25 mouse cellular contexts compared by ENCODE assay signal in the genomic region with DNA sequence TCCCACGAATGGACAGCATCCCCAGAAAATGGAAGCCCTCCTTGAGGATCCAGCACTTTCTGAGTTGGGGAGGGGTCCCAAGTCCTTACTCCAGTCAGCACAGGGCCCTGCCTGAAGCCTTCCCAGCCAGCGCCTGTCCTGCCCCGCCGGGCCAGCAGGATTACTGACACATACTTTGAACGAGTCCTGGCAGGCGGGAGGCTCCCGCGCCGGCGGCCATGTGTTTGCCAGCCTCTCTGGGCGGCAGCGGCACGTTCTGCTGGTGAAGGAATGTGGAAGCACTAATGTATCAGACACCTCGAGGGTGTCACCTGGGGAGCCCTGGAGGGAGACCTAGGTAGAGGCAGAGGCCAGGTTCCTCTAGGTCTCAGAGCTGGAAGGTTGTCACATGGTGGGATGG. TPM values are rescaled to one million over a fixed set of nuclear protein-coding genes. Genes with fewer than 3 reads are reported as not detected.
DNase-seq lines count a peak whose midpoint lies in the region; ATAC-seq lines count a peak whose summit lies in the region.
"Had no signal": no experiment of that assay in that cellular context is flagged by ENCODE, and none has a peak within 500 bp of the region (broad histone marks: within the 10 kb centered on the region; RNA-seq: fewer than 3 reads in every experiment).

No protein-coding gene starts in this region.

- WGBS in midbrain, embryonic 14.5 days: 25% methylated on average over 14 of the region's 14 CpGs
- 18% methylated on average over 14 of the region's 14 CpGs for WGBS in midbrain, embryonic 16.5 days
- 27% methylated on average over 14 of the region's 14 CpGs for WGBS in embryonic facial prominence, embryonic 11.5 days
- WGBS in forebrain, embryonic 14.5 days: 12% methylated on average over 14 of the region's 14 CpGs

- H3K9me3 ChIP-seq in midbrain, embryonic 14.5 days (ENCODE audit: control insufficient read depth, low read length): no peaks in the 10 kb centered on the region
- no peaks in the 10 kb centered on the region for H3K9me3 ChIP-seq in midbrain, embryonic 16.5 days (replicated peaks; ENCODE audit: control insufficient read depth, low read length, poor library complexity, severe bottlenecking)
- no peaks in the 10 kb centered on the region for H3K9me3 ChIP-seq in embryonic facial prominence, embryonic 11.5 days (replicated peaks; ENCODE audit: control insufficient read depth, low read length)
- H3K9me3 ChIP-seq in forebrain, embryonic 14.5 days (replicated peaks; ENCODE audit: control insufficient read depth, low read length): no peaks in the 10 kb centered on the region
- H3K9me3 ChIP-seq: embryonic facial prominence, embryonic 13.5 days; forebrain, embryonic 13.5 days; G1E; heart, embryonic 15.5 days; hindbrain, embryonic 10.5 days; intestine, embryonic 15.5 days had no signal

- H3K27ac ChIP-seq in midbrain, embryonic 14.5 days (replicated peaks; ENCODE audit: low read depth, low read length): no peak overlapping the region
- H3K27ac ChIP-seq in midbrain, embryonic 16.5 days (ENCODE audit: low read length): no peak overlapping the region
- H3K27ac ChIP-seq in embryonic facial prominence, embryonic 11.5 days (replicated peaks; ENCODE audit: low read depth, low read length): no peak overlapping the region
- H3K27ac ChIP-seq in forebrain, embryonic 14.5 days (ENCODE audit: low read depth, low read length): no peak overlapping the region
- H3K27ac ChIP-seq: embryonic facial prominence, embryonic 13.5 days; forebrain, embryonic 13.5 days; heart, embryonic 15.5 days; hindbrain, embryonic 10.5 days; hindbrain, embryonic 14.5 days; intestine, embryonic 15.5 days had no signal

- no peak overlapping the region for H3K4me2 ChIP-seq in midbrain, embryonic 14.5 days (ENCODE audit: low read length)
- H3K4me2 ChIP-seq in midbrain, embryonic 16.5 days (ENCODE audit: low read length): no peak overlapping the region
- no peak overlapping the region for H3K4me2 ChIP-seq in embryonic facial prominence, embryonic 11.5 days (ENCODE audit: low read depth, low read length)
- no peak overlapping the region for H3K4me2 ChIP-seq in forebrain, embryonic 14.5 days (ENCODE audit: low read length)
- H3K4me2 ChIP-seq: embryonic facial prominence, embryonic 13.5 days; forebrain, embryonic 13.5 days; heart, embryonic 11.5 days; heart, embryonic 15.5 days; hindbrain, embryonic 14.5 days; intestine, embryonic 15.5 days had no signal

- no peaks in the 10 kb centered on the region for H3K36me3 ChIP-seq in midbrain, embryonic 14.5 days (ENCODE audit: control insufficient read depth, insufficient read depth, low read length)
- no peaks in the 10 kb centered on the region for H3K36me3 ChIP-seq in midbrain, embryonic 16.5 days (ENCODE audit: control insufficient read depth, insufficient read depth, low read length)
- H3K36me3 ChIP-seq in embryonic facial prominence, embryonic 11.5 days (replicated peaks; ENCODE audit: control insufficient read depth, insufficient read depth, low read depth, low read length): no peaks in the 10 kb centered on the region; the same call in 1 of the 2 replicates
- H3K36me3 ChIP-seq in forebrain, embryonic 14.5 days (ENCODE audit: control insufficient read depth, insufficient read depth, low read length): no peaks in the 10 kb centered on the region
- H3K36me3 ChIP-seq: embryonic facial prominence, embryonic 13.5 days; G1E; heart, embryonic 15.5 days; hindbrain, embryonic 10.5 days; intestine, embryonic 15.5 days had no signal

- H3K9ac ChIP-seq in midbrain, embryonic 14.5 days (replicated peaks; ENCODE audit: low read length): no peak overlapping the region
- no peak overlapping the region for H3K9ac ChIP-seq in midbrain, embryonic 16.5 days (ENCODE audit: low read depth, low read length)
- H3K9ac ChIP-seq in embryonic facial prominence, embryonic 11.5 days (replicated peaks; ENCODE audit: low read length): no peak overlapping the region
- H3K9ac ChIP-seq in forebrain, embryonic 14.5 days (ENCODE audit: low read length): no peak overlapping the region
- H3K9ac ChIP-seq: embryonic facial prominence, embryonic 13.5 days; forebrain, embryonic 13.5 days; heart, embryonic 15.5 days; hindbrain, embryonic 14.5 days; intestine, embryonic 15.5 days had no signal

- H3K4me1 ChIP-seq in midbrain, embryonic 14.5 days (ENCODE audit: control insufficient read depth, insufficient read depth, low read length): no peaks in the 10 kb centered on the region
- H3K4me1 ChIP-seq in midbrain, embryonic 16.5 days (ENCODE audit: control insufficient read depth, insufficient read depth, low read length): peaks cover 3% of the 10 kb centered on the region; the same call in 1 of the 2 replicates
- H3K4me1 ChIP-seq in embryonic facial prominence, embryonic 11.5 days (ENCODE audit: control insufficient read depth, insufficient read depth, low read length): peaks cover 2% of the 10 kb centered on the region; the same call in 1 of the 2 replicates
- H3K4me1 ChIP-seq in forebrain, embryonic 14.5 days (ENCODE audit: control insufficient read depth, insufficient read depth, low read length): no peaks in the 10 kb centered on the region

- peaks cover 30% of the 10 kb centered on the region for H3K27me3 ChIP-seq in midbrain, embryonic 14.5 days (ENCODE audit: control insufficient read depth, insufficient read depth, low read length)
- peaks cover 42% of the 10 kb centered on the region for H3K27me3 ChIP-seq in midbrain, embryonic 16.5 days (ENCODE audit: control insufficient read depth, insufficient read depth, low read depth, low read length)
- H3K27me3 ChIP-seq in embryonic facial prominence, embryonic 11.5 days (ENCODE audit: control insufficient read depth, insufficient read depth, low read length): peaks cover 40% of the 10 kb centered on the region
- H3K27me3 ChIP-seq in forebrain, embryonic 14.5 days (replicated peaks; ENCODE audit: control insufficient read depth, insufficient read depth, low read length): peaks cover 31% of the 10 kb centered on the region

- no peak for ATAC-seq in cerebellum, adult (ENCODE audit: insufficient number of reproducible peaks, low FRiP score, low TSS enrichment)
- ATAC-seq in midbrain, embryonic 14.5 days (ENCODE audit: low FRiP score, low TSS enrichment): no peak
- ATAC-seq in midbrain, embryonic 16.5 days: no peak
- ATAC-seq in embryonic facial prominence, embryonic 11.5 days (replicated peaks; ENCODE audit: insufficient number of reproducible peaks, low FRiP score, low TSS enrichment, low read depth): no peak
- ATAC-seq in forebrain, embryonic 14.5 days: no peak
- ATAC-seq: forebrain, embryonic 13.5 days; intestine, embryonic 15.5 days had no signal

- no peak overlapping the region for H3K4me3 ChIP-seq in midbrain, embryonic 14.5 days (replicated peaks; ENCODE audit: low read depth, low read length)
- H3K4me3 ChIP-seq in midbrain, embryonic 16.5 days (ENCODE audit: low read depth, low read length): no peak overlapping the region
- H3K4me3 ChIP-seq in embryonic facial prominence, embryonic 11.5 days (ENCODE audit: low read depth, low read length): no peak overlapping the region
- no peak overlapping the region for H3K4me3 ChIP-seq in forebrain, embryonic 14.5 days (ENCODE audit: low read depth, low read length)
- H3K4me3 ChIP-seq: embryonic facial prominence, embryonic 13.5 days; forebrain, embryonic 13.5 days; heart, embryonic 15.5 days; hindbrain, embryonic 10.5 days; intestine, embryonic 15.5 days had no signal

- peak; percentile 38 to 47 for DNase-seq in cerebellum, postnatal 36 days
- peak; percentile 7 for DNase-seq in midbrain, embryonic 14.5 days
- peak; percentile 46 for DNase-seq in MN1 (ENCODE audit: low spot score)
- peak; percentile 35 for DNase-seq in embryonic facial prominence, embryonic 11.5 days (ENCODE audit: low spot score)
- no peak for DNase-seq in forebrain, embryonic 14.5 days (ENCODE audit: low spot score)
- DNase-seq in gastrocnemius, adult 18-20 months (ENCODE audit: low spot score): no peak
- DNase-seq: adrenal gland, postnatal 10 days; cerebellum, adult 18-20 months; embryo, embryonic 11 days; gastrocnemius, postnatal 10 days; heart, adult 18-20 months; heart, postnatal 14 days had no signal

RNA-seq across cellular contexts. Expression of a gene that starts 6.4 kb away (rescaled TPM):
- polyA plus RNA-seq in midbrain, embryonic 14.5 days (2014; fragmentation: Nextera tagmentation; extraction: Ambion mirVana): 0.43 and 0.46 TPM in 2 replicates
- polyA plus RNA-seq in midbrain, embryonic 16.5 days (2015; fragmentation: Nextera tagmentation; extraction: Ambion mirVana): 0.21 and 0.26 TPM in 2 replicates
- polyA plus RNA-seq in embryonic facial prominence, embryonic 11.5 days (2014; fragmentation: Nextera tagmentation; extraction: Ambion mirVana): 0.39 and 0.77 TPM in 2 replicates
- 0.61 and 1.1 TPM in 2 replicates for polyA plus RNA-seq in forebrain, embryonic 14.5 days (2014; fragmentation: Nextera tagmentation; extraction: Ambion mirVana)
- not detected for total RNA-seq in gastrocnemius, adult 18-20 months (2021)
- total RNA-seq: adrenal gland, postnatal 10 days; adrenal gland, postnatal 4 days; common myeloid progenitor, adult 5-6 weeks; G1E; gastrocnemius, postnatal 10 days; gastrocnemius, postnatal 4 days; heart, adult 18-20 months; heart, postnatal 14 days had no signal
- polyA plus RNA-seq: G1E; heart, embryonic 11.5 days; heart, embryonic 15.5 days; intestine, embryonic 15.5 days had no signal

RNA-seq across cellular contexts. Expression of a gene that starts 22.6 kb away (rescaled TPM):
- 1.6 and 1.7 TPM in 2 replicates for polyA plus RNA-seq in midbrain, embryonic 14.5 days (2014; fragmentation: Nextera tagmentation; extraction: Ambion mirVana)
- polyA plus RNA-seq in midbrain, embryonic 16.5 days (2015; fragmentation: Nextera tagmentation; extraction: Ambion mirVana): 3.0 and 3.6 TPM in 2 replicates
- polyA plus RNA-seq in embryonic facial prominence, embryonic 11.5 days (2014; fragmentation: Nextera tagmentation; extraction: Ambion mirVana): 1.6 and 1.8 TPM in 2 replicates
- 1.4 and 1.6 TPM in 2 replicates for polyA plus RNA-seq in forebrain, embryonic 14.5 days (2014; fragmentation: Nextera tagmentation; extraction: Ambion mirVana)
- total RNA-seq in gastrocnemius, adult 18-20 months (2021): 1 to 10 TPM; 7.9 to 9.9 TPM
- total RNA-seq: common myeloid progenitor, adult 5-6 weeks had no signal
- polyA plus RNA-seq: G1E had no signal

RNA-seq across cellular contexts. Expression of a gene that starts 56.1 kb away (rescaled TPM):
- polyA plus RNA-seq in midbrain, embryonic 14.5 days (2014; fragmentation: Nextera tagmentation; extraction: Ambion mirVana): 594 and 613 TPM in 2 replicates
- polyA plus RNA-seq in midbrain, embryonic 16.5 days (2015; fragmentation: Nextera tagmentation; extraction: Ambion mirVana): 644 and 651 TPM in 2 replicates
- polyA plus RNA-seq in embryonic facial prominence, embryonic 11.5 days (2014; fragmentation: Nextera tagmentation; extraction: Ambion mirVana): 626 and 650 TPM in 2 replicates
- 666 and 687 TPM in 2 replicates for polyA plus RNA-seq in forebrain, embryonic 14.5 days (2014; fragmentation: Nextera tagmentation; extraction: Ambion mirVana)
- 100 to 1,000 TPM; 230 to 237 TPM for total RNA-seq in gastrocnemius, adult 18-20 months (2021)

Comparison
In these comparisons a context has a peak if more than half of its experiments do, and no peak if none do; other contexts are left out.
1. DNase-seq: peak in cerebellum, postnatal 36 days (2 of 2), midbrain, embryonic 14.5 days (single experiment), MN1 (single experiment) and embryonic facial prominence, embryonic 11.5 days (single experiment); none in forebrain, embryonic 14.5 days (single experiment) and gastrocnemius, adult 18-20 months (single experiment).